ENCODE assay signal across 20 mouse cellular contexts in the genomic region with DNA sequence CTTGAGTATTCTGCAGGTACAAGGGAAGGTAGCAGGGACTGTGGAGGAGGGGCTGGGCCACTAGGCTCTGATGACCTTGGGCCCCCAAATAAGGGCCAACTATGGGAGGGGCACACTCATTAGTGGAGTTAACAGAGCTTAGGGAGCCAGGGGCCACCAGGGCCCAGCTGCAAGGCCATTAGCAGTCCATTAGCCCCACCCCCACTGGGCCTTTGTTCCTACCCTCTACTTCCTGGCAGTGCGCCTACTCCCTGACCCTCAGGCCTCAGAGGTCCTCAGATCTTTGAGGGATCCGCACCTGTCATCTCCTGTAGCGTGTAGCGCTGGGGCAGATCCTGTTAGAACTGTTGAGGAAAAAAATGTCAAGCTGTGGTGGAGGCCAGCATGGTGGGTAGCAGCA. TPM values are rescaled to one million over a fixed set of nuclear protein-coding genes. Genes with fewer than 3 reads are reported as not detected.
DNase-seq lines count a peak whose midpoint lies in the region; ATAC-seq and TF ChIP-seq lines count a peak whose summit lies in the region.
"Had no signal": no experiment of that assay in that cellular context is flagged by ENCODE, and none has a peak within 500 bp of the region (broad histone marks: within the 10 kb centered on the region; RNA-seq: fewer than 3 reads in every experiment).

No protein-coding gene starts in this region.

- no peaks in the 10 kb centered on the region for H3K36me3 ChIP-seq in hindbrain, embryonic 10.5 days
- H3K36me3 ChIP-seq in hindbrain, postnatal 0 days (ENCODE audit: insufficient read depth, low read length): no peaks in the 10 kb centered on the region
- no peaks in the 10 kb centered on the region for H3K36me3 ChIP-seq in embryonic facial prominence, embryonic 14.5 days (ENCODE audit: control insufficient read depth, insufficient read depth, low read length)
- H3K36me3 ChIP-seq: heart, embryonic 13.5 days; limb, embryonic 15.5 days had no signal

- WGBS in hindbrain, embryonic 10.5 days: 50% methylated on average over 4 of the region's 4 CpGs
- 55% methylated on average over 4 of the region's 4 CpGs for WGBS in hindbrain, postnatal 0 days
- WGBS in embryonic facial prominence, embryonic 14.5 days: 63% methylated on average over 4 of the region's 4 CpGs

- no peak overlapping the region for H3K4me3 ChIP-seq in hindbrain, embryonic 10.5 days
- no peak overlapping the region for H3K4me3 ChIP-seq in hindbrain, postnatal 0 days (ENCODE audit: low read length)
- H3K4me3 ChIP-seq in embryonic facial prominence, embryonic 14.5 days (ENCODE audit: low read depth, low read length): no peak overlapping the region
- H3K4me3 ChIP-seq: heart, embryonic 13.5 days; limb, embryonic 15.5 days had no signal

- DNase-seq in hindbrain, embryonic 10.5 days (ENCODE audit: low spot score): peak; percentile 27
- no peak for DNase-seq in hindbrain, postnatal 0 days (ENCODE audit: low spot score)
- peak; percentile 85 for DNase-seq in retina, postnatal 1 day
- no peak for DNase-seq in retina, embryonic 14.5 days (ENCODE audit: low spot score)
- no peak for DNase-seq in embryonic facial prominence, embryonic 14.5 days (ENCODE audit: low spot score)
- DNase-seq in frontal cortex, postnatal 36 days (ENCODE audit: low spot score in 2 of 2): no peak
- no peak for DNase-seq in heart, adult 9 months (ENCODE audit: low spot score in 2 of 2)
- no peak for DNase-seq in thymus, adult 18-20 months
- DNase-seq: adrenal gland, postnatal 36 days; cerebellum, adult 8-10 months; heart, postnatal 36 days; kidney, adult 11 months; kidney, postnatal 14 days; liver, postnatal 0 days had no signal

- no peak for ATAC-seq in hindbrain, postnatal 0 days
- ATAC-seq in embryonic facial prominence, embryonic 14.5 days (ENCODE audit: low read depth): 0 out of 2 replicates have a peak, but pooled peaks have one; percentile 15
- ATAC-seq: activated CD4-positive, CD25-positive, alpha-beta regulatory T cell, adult 4 months; forebrain, embryonic 16.5 days; liver, postnatal 0 days had no signal

- no peak for TF ChIP-seq CTCF in hindbrain, postnatal 0 days (IDR thresholded peaks at IDR 0.05; ENCODE audit: low read depth)

- no peak overlapping the region for H3K9ac ChIP-seq in hindbrain, postnatal 0 days (replicated peaks; ENCODE audit: low read length)
- no peak overlapping the region for H3K9ac ChIP-seq in embryonic facial prominence, embryonic 14.5 days (ENCODE audit: low read depth, low read length)
- H3K9ac ChIP-seq: heart, embryonic 13.5 days; limb, embryonic 15.5 days; liver, postnatal 0 days had no signal

- H3K4me1 ChIP-seq in hindbrain, embryonic 10.5 days (replicated peaks): peaks cover 54% of the 10 kb centered on the region
- H3K4me1 ChIP-seq in hindbrain, postnatal 0 days (ENCODE audit: insufficient read depth, low read length): no peaks in the 10 kb centered on the region; the same call in 1 of the 2 replicates
- no peaks in the 10 kb centered on the region for H3K4me1 ChIP-seq in embryonic facial prominence, embryonic 14.5 days (ENCODE audit: control insufficient read depth, insufficient read depth, low read length)

- H3K9me3 ChIP-seq in hindbrain, embryonic 10.5 days: no peaks in the 10 kb centered on the region
- no peaks in the 10 kb centered on the region for H3K9me3 ChIP-seq in hindbrain, postnatal 0 days (ENCODE audit: low read length)
- no peaks in the 10 kb centered on the region for H3K9me3 ChIP-seq in embryonic facial prominence, embryonic 14.5 days (ENCODE audit: control insufficient read depth, low read length)
- H3K9me3 ChIP-seq: heart, embryonic 13.5 days; limb, embryonic 15.5 days had no signal

- H3K27me3 ChIP-seq in hindbrain, embryonic 10.5 days (ENCODE audit: insufficient read depth, poor library complexity, severe bottlenecking): no peaks in the 10 kb centered on the region
- no peaks in the 10 kb centered on the region for H3K27me3 ChIP-seq in hindbrain, postnatal 0 days (ENCODE audit: insufficient read depth, low read length)
- H3K27me3 ChIP-seq in embryonic facial prominence, embryonic 14.5 days (replicated peaks; ENCODE audit: control insufficient read depth, insufficient read depth, low read length): no peaks in the 10 kb centered on the region
- H3K27me3 ChIP-seq: heart, embryonic 13.5 days; limb, embryonic 15.5 days had no signal

- H3K27ac ChIP-seq in hindbrain, embryonic 10.5 days: peak overlapping the region; percentile 70; the same call in 1 of the 2 replicates
- H3K27ac ChIP-seq in hindbrain, postnatal 0 days: no peak overlapping the region
- H3K27ac ChIP-seq in embryonic facial prominence, embryonic 14.5 days (replicated peaks; ENCODE audit: low read depth, low read length): no peak overlapping the region
- H3K27ac ChIP-seq: heart, embryonic 13.5 days; limb, embryonic 15.5 days had no signal

- no peak overlapping the region for H3K4me2 ChIP-seq in hindbrain, postnatal 0 days (ENCODE audit: low read depth, low read length)
- H3K4me2 ChIP-seq in embryonic facial prominence, embryonic 14.5 days (ENCODE audit: low read depth, low read length): no peak overlapping the region
- H3K4me2 ChIP-seq: heart, embryonic 13.5 days; limb, embryonic 15.5 days had no signal

RNA-seq across cellular contexts. Expression of a gene that starts 18.3 kb away (rescaled TPM):
- 2.9 and 3.7 TPM in 2 replicates for polyA plus RNA-seq in hindbrain, embryonic 10.5 days (2016; fragmentation: Nextera tagmentation; extraction: Ambion mirVana)
- 16.0 and 16.6 TPM in 2 replicates for total RNA-seq in hindbrain, postnatal 0 days (2014; rRNA removed)
- polyA plus RNA-seq in hindbrain, postnatal 0 days (2015; fragmentation: Nextera tagmentation; extraction: Ambion mirVana): 3.3 TPM in 2 replicates
- 1.5 and 1.6 TPM in 2 replicates for polyA plus RNA-seq in embryonic facial prominence, embryonic 14.5 days (2014; fragmentation: Nextera tagmentation; extraction: Ambion mirVana)
- total RNA-seq: megakaryocyte-erythroid progenitor cell, adult 5-6 weeks; neutrophil, adult 5-6 weeks had no signal
- polyA plus RNA-seq: activated CD4-positive, CD25-positive, alpha-beta regulatory T cell, adult 4 months; liver, postnatal 0 days had no signal

Comparison
In these comparisons a context has a peak if more than half of its experiments do, and no peak if none do; other contexts are left out.
1. DNase-seq: peak in hindbrain, embryonic 10.5 days (single experiment) and retina, postnatal 1 day (single experiment); none in hindbrain, postnatal 0 days (single experiment), retina, embryonic 14.5 days (single experiment), embryonic facial prominence, embryonic 14.5 days (single experiment), frontal cortex, postnatal 36 days (0 of 2), heart, adult 9 months (0 of 2) and thymus, adult 18-20 months (0 of 2).